Mouse (Mus musculus) forebrain, embryonic 16.5 days (tissue): ENCODE results near the gene Rbx1. TPM values are rescaled to one million over a fixed set of nuclear protein-coding genes. Genes with fewer than 3 reads are reported as not detected.

Experiments
- ATAC-seq: fragments of 200-750 bp; cut with Nextera tagmentation; 2 replicates; pipeline ENCODE4 v1.8.0; 2017; ENCODE audit warnings: mild to moderate bottlenecking, moderate library complexity
- H3K27ac ChIP-seq: fragments of 300-500 bp; sonication (generic); 2 replicates; pipeline ENCODE4 v1.5.1; 2014; ENCODE audit warnings: low read length, control low read depth
- H3K27me3 ChIP-seq: fragments of 300-500 bp; sonication (generic); replicated peaks from 2 replicates; pipeline ENCODE4 v1.6.1; 2014; ENCODE audit warnings: low read length; ENCODE audit not compliant: control insufficient read depth, insufficient read depth
- H3K36me3 ChIP-seq: fragments of 300-500 bp; sonication (generic); 2 replicates; pipeline ENCODE4 v1.6.1; 2014; ENCODE audit not compliant: control insufficient read depth, insufficient read depth
- H3K4me1 ChIP-seq: fragments of 300-500 bp; sonication (generic); replicated peaks from 2 replicates; pipeline ENCODE4 v1.6.1; 2014; ENCODE audit warnings: low read length; ENCODE audit not compliant: control insufficient read depth, insufficient read depth
- H3K4me2 ChIP-seq: fragments of 300-500 bp; sonication (generic); 2 replicates; pipeline ENCODE4 v1.6.1; 2014; ENCODE audit warnings: mild to moderate bottlenecking, low read length, control low read depth
- H3K4me3 ChIP-seq: fragments of 300-500 bp; sonication (generic); replicated peaks from 2 replicates; pipeline ENCODE4 v1.5.1; 2014; ENCODE audit warnings: mild to moderate bottlenecking, low read length, control low read depth
- H3K9ac ChIP-seq: fragments of 300-500 bp; sonication (generic); replicated peaks from 2 replicates; pipeline ENCODE4 v1.6.1; 2014; ENCODE audit warnings: low read depth, low read length, control low read depth
- H3K9me3 ChIP-seq: fragments of 300-500 bp; sonication (generic); 2 replicates; pipeline ENCODE4 v1.6.1; 2016; ENCODE audit warnings: low read length; ENCODE audit not compliant: control insufficient read depth
- WGBS: fragments of 180-500 bp; shearing (Covaris S2); extraction: QIAGEN DNeasy Blood & Tissue Kit; methylation state at CpG from one replicate; pipeline ENCODE4 v1.1.7; 2014; 5-methylcytosine and 5-hydroxymethylcytosine counted together
- polyA plus RNA-seq: library from polyadenylated mRNA; unstranded; fragments of >200 nt; fragmentation: Nextera tagmentation; extraction: Ambion mirVana; gene quantifications from 2 replicates; pipeline ENCODE4 v1.2.1, GENCODE M21; 2015

Rbx1 gene
- polyA plus RNA-seq, 1 experiment from 2014 or later = 466 TPM

GRCm38 (mm10) chr15:81510621-81511020, 44.5 kb downstream of the Rbx1 start:
- 87% methylated on average over 4 of the region's 4 CpGs for WGBS

GRCm38 (mm10) chr15:81511601-81512261, 45.6 kb downstream of the Rbx1 start:
- whole genome bisulfite sequencing = 54% methylated on average over 21 of the region's 21 CpGs

More at GRCm38 (mm10) chr15:81510621-81511020, 44.5 kb downstream of the Rbx1 start:
- Histone ChIP-seq H3K9ac (no peak overlapping the region), H3K27me3 (no peaks in the 10 kb centered on the region), H3K4me1 (peaks cover 6% of the 10 kb centered on the region), H3K4me3 (no peak overlapping the region), H3K36me3 (no peaks in the 10 kb centered on the region), H3K27ac (no peak overlapping the region), H3K9me3 (no peaks in the 10 kb centered on the region), H3K4me2 (no peak overlapping the region)
- ATAC-seq = no peak

GRCm38 (mm10) chr15:81514111-81514971, 48.2 kb downstream of the Rbx1 start:
- H3K27me3 ChIP-seq = no peaks in the 10 kb centered on the region
- no peak overlapping the region for H3K27ac ChIP-seq
- H3K9ac ChIP-seq = peak overlapping the region; percentile 51; the same call in 1 of the 2 replicates
- peak overlapping the region; percentile 56 for H3K4me2 ChIP-seq
- 14% methylated on average over 18 of the region's 18 CpGs for WGBS
- peaks cover 6% of the 10 kb centered on the region for H3K4me1 ChIP-seq
- no peaks in the 10 kb centered on the region for H3K9me3 ChIP-seq
- no peaks in the 10 kb centered on the region for H3K36me3 ChIP-seq
- H3K4me3 ChIP-seq = peak overlapping the region; percentile 32
- no peak for ATAC-seq

More at GRCm38 (mm10) chr15:81511601-81512261, 45.6 kb downstream of the Rbx1 start:
- Histone ChIP-seq H3K4me1 (peaks cover 6% of the 10 kb centered on the region), H3K27ac (no peak overlapping the region), H3K9me3 (no peaks in the 10 kb centered on the region), H3K9ac (no peak overlapping the region), H3K27me3 (no peaks in the 10 kb centered on the region), H3K4me3 (no peak overlapping the region), H3K4me2 (peak overlapping the region; percentile 22; the same call in 1 of the 2 replicates), H3K36me3 (no peaks in the 10 kb centered on the region)
- no peak for ATAC-seq

- no peaks in the 10 kb centered on the region for H3K27me3 ChIP-seq
- H3K4me1 ChIP-seq = peaks cover 6% of the 10 kb centered on the region
- H3K9me3 ChIP-seq = no peaks in the 10 kb centered on the region
- no peak for ATAC-seq
- 84% methylated on average over 3 of the region's 3 CpGs for WGBS
- H3K4me2 ChIP-seq = no peak overlapping the region
- no peak overlapping the region for H3K4me3 ChIP-seq
- H3K36me3 ChIP-seq = no peaks in the 10 kb centered on the region
- no peak overlapping the region for H3K9ac ChIP-seq
- H3K27ac ChIP-seq = no peak overlapping the region
Observed at GRCm38 (mm10) chr15:81515221-81515620, 49.1 kb downstream of the Rbx1 start.

- no peaks in the 10 kb centered on the region for H3K36me3 ChIP-seq
- no peak overlapping the region for H3K4me3 ChIP-seq
- H3K27me3 ChIP-seq = no peaks in the 10 kb centered on the region
- WGBS = 58% methylated on average over 6 of the region's 6 CpGs
- H3K9me3 ChIP-seq = no peaks in the 10 kb centered on the region
- no peak overlapping the region for H3K4me2 ChIP-seq
- peaks cover 11% of the 10 kb centered on the region for H3K4me1 ChIP-seq
- no peak overlapping the region for H3K9ac ChIP-seq
- ATAC-seq = no peak
- H3K27ac ChIP-seq = no peak overlapping the region
Observed at GRCm38 (mm10) chr15:81518031-81518430, 51.9 kb downstream of the Rbx1 start.

GRCm38 (mm10) chr15:81518761-81519160, 52.7 kb downstream of the Rbx1 start:
- Histone ChIP-seq H3K27ac (no peak overlapping the region), H3K9ac (no peak overlapping the region), H3K9me3 (no peaks in the 10 kb centered on the region), H3K4me3 (no peak overlapping the region), H3K27me3 (no peaks in the 10 kb centered on the region), H3K4me1 (peaks cover 11% of the 10 kb centered on the region), H3K4me2 (no peak overlapping the region), H3K36me3 (no peaks in the 10 kb centered on the region)
- 84% methylated on average over 5 of the region's 5 CpGs for WGBS
- ATAC-seq = no peak

GRCm38 (mm10) chr15:81522036-81522751, 56.1 kb downstream of the Rbx1 start:
- Histone ChIP-seq H3K36me3 (no peaks in the 10 kb centered on the region), H3K9me3 (no peaks in the 10 kb centered on the region), H3K27ac (peak overlapping the region; percentile 62; the same call in 1 of the 2 replicates), H3K4me3 (peak overlapping the region; percentile 45), H3K27me3 (no peaks in the 10 kb centered on the region), H3K4me1 (peaks cover 7% of the 10 kb centered on the region; the same call in 1 of the 2 replicates), H3K9ac (peak overlapping the region; percentile 72), H3K4me2 (peak overlapping the region; percentile 71)
- under 1% methylated on average over 38 of the region's 38 CpGs for WGBS
- peak; percentile 29; the same call in 1 of the 2 replicates for ATAC-seq

- WGBS = under 1% methylated on average over 16 of the region's 16 CpGs
- H3K27me3 ChIP-seq = no peaks in the 10 kb centered on the region
- ATAC-seq = peak; percentile 58
- H3K9me3 ChIP-seq = no peaks in the 10 kb centered on the region
- H3K27ac ChIP-seq = peak overlapping the region; percentile 62
- H3K4me1 ChIP-seq = peaks cover 7% of the 10 kb centered on the region; the same call in 1 of the 2 replicates
- H3K4me2 ChIP-seq = peak overlapping the region; percentile 71
- H3K4me3 ChIP-seq = peak overlapping the region; percentile 45
- H3K36me3 ChIP-seq = no peaks in the 10 kb centered on the region
- H3K9ac ChIP-seq = peak overlapping the region; percentile 72
Observed at GRCm38 (mm10) chr15:81522761-81523168, 56.7 kb downstream of the Rbx1 start.
